Mouse (Mus musculus) myocyte (in vitro differentiated cells): Measurements from ENCODE around the gene Slc39a13.
A peak's percentile ranks its signal among the peaks of the same experiment; 100 is the strongest.

Source experiments
- CEBPB ChIP-seq: IDR thresholded peaks from 2 replicates; pipeline ENCODE4 v1.6.1; 2011; ENCODE audit warnings: mild to moderate bottlenecking, moderate library complexity; ENCODE audit not compliant: poor library complexity, insufficient read depth, severe bottlenecking
- E2F4 ChIP-seq: IDR thresholded peaks from one replicate; pipeline ENCODE4 v1.6.1; 2011; ENCODE audit warnings: mild to moderate bottlenecking, control low read depth, moderate library complexity; ENCODE audit not compliant: insufficient read depth
- MAX ChIP-seq: IDR thresholded peaks from one replicate; pipeline ENCODE4 v1.6.1; 2011; ENCODE audit warnings: low read depth, mild to moderate bottlenecking, control low read depth
- MYOD1 ChIP-seq, 3 experiments: IDR thresholded peaks; one replicate each; pipeline ENCODE4 v1.6.1; 2011; ENCODE audit warnings: control low read depth in 2 of 3, low read depth in 2 of 3, mild to moderate bottlenecking in 2 of 3, moderate library complexity in 1 of 3; ENCODE audit not compliant: insufficient read length in 2 of 3, control insufficient read depth in 1 of 3
- MYOG ChIP-seq, 3 experiments: IDR thresholded peaks; one replicate each; pipeline ENCODE4 v1.6.1; 2011; ENCODE audit warnings: control low read depth in 2 of 3, low read depth in 2 of 3, mild to moderate bottlenecking in 2 of 3; ENCODE audit not compliant: insufficient read length in 2 of 3, control insufficient read depth in 1 of 3, insufficient read depth in 1 of 3
- POLR2A ChIP-seq: IDR thresholded peaks from one replicate; pipeline ENCODE4 v1.6.1; 2011; ENCODE audit warnings: low read depth, mild to moderate bottlenecking, control low read depth, moderate library complexity; ENCODE audit not compliant: insufficient read length
- POLR2AphosphoS2 ChIP-seq: IDR thresholded peaks from one replicate; pipeline ENCODE4 v1.6.1; 2011; ENCODE audit warnings: low read depth, control low read depth; ENCODE audit not compliant: insufficient read length
- SRF ChIP-seq: IDR thresholded peaks from one replicate; pipeline ENCODE4 v1.6.1; 2011; ENCODE audit warnings: low read depth; ENCODE audit not compliant: control insufficient read depth, insufficient read length
- TCF12 ChIP-seq: IDR thresholded peaks from one replicate; pipeline ENCODE4 v1.6.1; 2011; ENCODE audit warnings: mild to moderate bottlenecking, control low read depth; ENCODE audit not compliant: poor library complexity, insufficient read depth, severe bottlenecking
- USF1 ChIP-seq: IDR thresholded peaks from one replicate; pipeline ENCODE4 v1.6.1; 2011; ENCODE audit warnings: low read depth, mild to moderate bottlenecking, control low read depth, moderate library complexity

GRCm38 (mm10) chr2:91068872-91069165 is 1.4 kb downstream of the Slc39a13 start:
- no peak for TF ChIP-seq POLR2A
- no peak for TF ChIP-seq TCF12
- TF ChIP-seq POLR2AphosphoS2, result peak; percentile 88
- TF ChIP-seq MAX, result no peak
- TF ChIP-seq CEBPB, result no peak
- no peak for TF ChIP-seq E2F4
- TF ChIP-seq USF1, result no peak
- TF ChIP-seq MYOG (IDR thresholded peaks at IDR 0.05; ENCODE audit: control insufficient read depth in 1 of 3, insufficient read depth in 1 of 3, insufficient read length in 2 of 3, low read depth in 2 of 3), result no peak
- TF ChIP-seq SRF, result no peak
- no peak for TF ChIP-seq MYOD1 (IDR thresholded peaks at IDR 0.05; ENCODE audit: control insufficient read depth in 1 of 3, insufficient read length in 2 of 3, low read depth in 2 of 3)
